Mouse (Mus musculus) lung, postnatal 25 days (tissue): ENCODE measurements around the gene Aamp.
"Not testable (repeated sequence)": the region's sequence is repeated elsewhere in the genome, so short reads cannot be mapped to it uniquely, and the experiment has no call there.

Experiments
- DNase-seq: peaks from one replicate; pipeline ENCODE4 v3.0.0; 2022; ENCODE audit warnings: low spot score

Aamp gene

GRCm38 (mm10) chr1:74284543-74285160 lies at the start of gene Aamp, which contains the start of gene Pnkd:
TSS of gene Aamp (minus strand) at chr1:74284738.
TSS of gene Pnkd (plus strand) at chr1:74284930.
- peak; percentile 100 for DNase-seq

- DNase-seq, result no peak
Observed at GRCm38 (mm10) chr1:74332930-74333329, 48.4 kb upstream of the Aamp start.

GRCm38 (mm10) chr1:74332241-74332763 lies 47.8 kb upstream of the Aamp start:
- peak; percentile 97 for DNase-seq

- DNase-seq, result peak; percentile 16
Observed at GRCm38 (mm10) chr1:74331046-74331681, 46.6 kb upstream of the Aamp start.

GRCm38 (mm10) chr1:74329899-74330431 lies 45.4 kb upstream of the Aamp start:
- DNase-seq, result peak; percentile 17

GRCm38 (mm10) chr1:74326916-74327315 lies 42.4 kb upstream of the Aamp start:
- DNase-seq, result not testable (repeated sequence)

GRCm38 (mm10) chr1:74321396-74321795 lies 36.9 kb upstream of the Aamp start:
- DNase-seq, result no peak

GRCm38 (mm10) chr1:74318711-74319110 lies 34.2 kb upstream of the Aamp start:
- no peak for DNase-seq

- no peak for DNase-seq
Observed at GRCm38 (mm10) chr1:74316114-74316827, 31.7 kb upstream of the Aamp start.

- DNase-seq, result no peak
Observed at GRCm38 (mm10) chr1:74314796-74315195, 30.3 kb upstream of the Aamp start.

- DNase-seq, result peak; percentile 87
Observed at GRCm38 (mm10) chr1:74313049-74313692, 28.6 kb upstream of the Aamp start.

GRCm38 (mm10) chr1:74309767-74310166 lies 25.2 kb upstream of the Aamp start:
- no peak for DNase-seq

GRCm38 (mm10) chr1:74308001-74308964 lies 23.7 kb upstream of the Aamp start:
- DNase-seq, result no peak

- DNase-seq, result no peak
Observed at GRCm38 (mm10) chr1:74307146-74307545, 22.6 kb upstream of the Aamp start.

- no peak for DNase-seq
Observed at GRCm38 (mm10) chr1:74305522-74305921, 21.0 kb upstream of the Aamp start, which contains the start of gene Tmbim1. TSS of gene Tmbim1 (minus strand) at chr1:74305622.

- no peak for DNase-seq
Observed at GRCm38 (mm10) chr1:74304946-74305345, 20.4 kb upstream of the Aamp start.

- DNase-seq, result no peak
Observed at GRCm38 (mm10) chr1:74304339-74304790, 19.8 kb upstream of the Aamp start.

GRCm38 (mm10) chr1:74303509-74304338 lies 19.2 kb upstream of the Aamp start:
- peak; percentile 84 for DNase-seq

GRCm38 (mm10) chr1:74302835-74303234 lies 18.3 kb upstream of the Aamp start:
- DNase-seq, result no peak

- DNase-seq, result no peak
Observed at GRCm38 (mm10) chr1:74302229-74302628, 17.7 kb upstream of the Aamp start.
